Mouse (Mus musculus): ENCODE results near the gene Zfp410. TPM values are rescaled to one million over a fixed set of nuclear protein-coding genes. Genes with fewer than 3 reads are reported as not detected.
"Not testable (repeated sequence)": the region's sequence is repeated elsewhere in the genome, so short reads cannot be mapped to it uniquely, and the experiment has no call there.

Gene Zfp410
- total and polyA plus RNA-seq, 3 experiments = 45.5 to 189 (median 182) TPM

DNA sequence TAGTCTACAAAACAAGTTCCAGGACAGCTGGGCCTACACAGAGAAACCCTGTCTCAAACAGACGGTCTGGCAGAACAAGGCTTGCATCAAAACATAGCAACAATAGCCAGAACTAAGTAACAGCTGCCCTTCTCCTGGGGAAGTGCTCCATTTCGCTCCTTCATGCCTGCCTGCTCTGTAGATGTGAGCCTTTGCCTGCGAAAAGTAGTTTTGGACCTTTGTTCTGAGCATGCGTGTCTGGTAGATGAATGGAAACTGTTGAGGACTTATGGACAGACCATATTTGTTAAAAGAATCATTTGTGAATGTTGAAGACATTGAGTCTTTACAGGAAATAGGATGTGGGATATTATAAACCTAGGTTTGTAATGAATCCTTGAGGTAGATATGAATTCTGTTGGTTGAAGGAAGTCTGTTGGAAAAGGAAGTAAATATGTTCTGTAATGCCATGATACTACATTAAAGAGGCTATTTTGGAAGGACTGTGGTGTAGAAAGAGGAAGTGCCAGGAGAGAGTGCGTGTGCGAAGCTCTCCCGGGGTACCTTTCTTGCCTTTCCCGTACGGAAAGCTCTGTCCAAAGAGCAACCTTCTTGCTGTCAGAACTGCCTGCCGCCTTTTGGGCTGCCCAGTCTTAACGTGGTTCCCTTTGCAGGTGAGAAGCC is 20.4 kb downstream of the Zfp410 start (continued):
- TF ChIP-seq ZMIZ1 (IDR thresholded peaks at IDR 0.05; ENCODE audit: low read depth, low read length) = no peak
- no peak for TF ChIP-seq UBTF (IDR thresholded peaks at IDR 0.05; ENCODE audit: borderline replicate concordance, insufficient read depth, low read depth, low read length)

DNA sequence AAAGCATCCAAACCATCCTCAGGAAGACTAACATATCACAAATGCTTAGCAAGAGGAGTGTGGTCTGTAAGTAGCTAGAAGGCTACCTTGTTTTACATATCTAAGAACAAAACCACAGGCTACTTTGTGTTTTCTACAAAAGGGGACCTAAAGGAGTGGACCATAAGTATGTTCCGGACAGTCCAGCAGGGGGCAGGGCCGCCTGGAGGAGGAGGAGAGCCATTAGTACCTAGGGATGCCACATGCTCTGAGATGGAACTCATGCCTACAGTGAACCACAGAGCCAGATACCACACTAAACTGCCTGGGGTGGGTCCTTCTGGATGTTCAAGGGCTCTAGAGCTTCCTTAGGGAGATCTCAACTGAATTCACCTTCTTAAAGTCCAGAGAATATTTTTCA is 30.5 kb downstream of the Zfp410 start:
- TF ChIP-seq ZC3H11A (IDR thresholded peaks at IDR 0.05; ENCODE audit: low read depth, low read length) (peak; percentile 37), ETS1 (IDR thresholded peaks at IDR 0.05; ENCODE audit: low read depth, low read length) (no peak), CTCF (IDR thresholded peaks at IDR 0.05 in 2 of 3, conservative IDR thresholded peaks at IDR 0.05 in 1 of 3; ENCODE audit: control insufficient read depth in 1 of 3, insufficient read depth in 1 of 3, low read depth in 2 of 3, low read length in 3 of 3, poor library complexity in 1 of 3, severe bottlenecking in 1 of 3) (peak; percentile 36 to 57 (median 51)), SMC3 (IDR thresholded peaks at IDR 0.05; ENCODE audit: low read depth, low read length) (peak; percentile 50), RAD21 (IDR thresholded peaks at IDR 0.05; ENCODE audit: low read depth, low read length) (peak; percentile 48)
- no peaks in the 10 kb centered on the region for H3K9me3 ChIP-seq (replicated peaks; ENCODE audit: insufficient read depth, low read length)
- peak; percentile 43 for DNase-seq (ENCODE audit: low read depth, low spot score)
- no peak overlapping the region for H3K4me3 ChIP-seq (ENCODE audit: control insufficient read depth in 1 of 2, insufficient read depth in 1 of 2, low read depth in 2 of 2, low read length in 2 of 2)
- no peaks in the 10 kb centered on the region for H3K4me1 ChIP-seq (ENCODE audit: control insufficient read depth in 1 of 2, insufficient read depth in 2 of 2, low read length in 2 of 2)
- H3K79me2 ChIP-seq (ENCODE audit: control insufficient read depth, insufficient read depth, low read length, poor library complexity) = no peaks in the 10 kb centered on the region
- no peaks in the 10 kb centered on the region for H3K27me3 ChIP-seq (ENCODE audit: control insufficient read depth in 1 of 2, insufficient read depth in 2 of 2, low read length in 2 of 2)
- peaks cover 0 to 7% of the 10 kb centered on the region in 2 experiments; a peak in 2 of 4 replicates for H3K36me3 ChIP-seq (ENCODE audit: control insufficient read depth in 1 of 2, insufficient read depth in 2 of 2, low read length in 2 of 2)
- H3K9ac ChIP-seq (ENCODE audit: control insufficient read depth, low read depth, low read length, poor library complexity, severe bottlenecking) = no peak overlapping the region
- H3K27ac ChIP-seq (ENCODE audit: control insufficient read depth, low read depth, low read length) = no peak overlapping the region

DNA sequence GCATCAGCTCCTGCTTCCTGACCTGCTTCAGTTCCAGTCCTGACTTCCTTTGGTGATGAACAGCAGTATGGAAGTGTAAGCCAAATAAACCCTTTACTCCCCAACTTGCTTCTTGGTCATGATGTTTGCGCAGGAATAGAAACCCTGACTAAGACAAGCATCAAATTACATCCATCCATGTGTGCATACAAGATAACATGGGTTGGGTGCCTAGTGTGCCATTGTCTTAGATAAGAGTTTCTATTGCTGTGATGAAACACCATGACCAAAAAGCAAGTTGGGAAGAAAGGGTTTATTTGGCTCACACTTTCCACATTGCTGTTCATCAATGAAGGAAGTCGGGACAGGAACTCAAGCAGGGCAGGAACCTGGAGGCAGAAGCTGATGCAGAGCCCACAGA is 42.0 kb downstream of the Zfp410 start:
- peak; percentile 83 for DNase-seq (ENCODE audit: low read depth, low spot score)
- H3K4me3 ChIP-seq (ENCODE audit: control insufficient read depth in 1 of 2, insufficient read depth in 1 of 2, low read depth in 2 of 2, low read length in 2 of 2); H3K9ac ChIP-seq (ENCODE audit: control insufficient read depth, low read depth, low read length, poor library complexity, severe bottlenecking): not testable (repeated sequence)

More for the DNA sequence above, 42.0 kb downstream of the Zfp410 start:
- not testable (repeated sequence) for H3K27me3 ChIP-seq (ENCODE audit: control insufficient read depth in 1 of 2, insufficient read depth in 2 of 2, low read length in 2 of 2); H3K9me3 ChIP-seq (replicated peaks; ENCODE audit: insufficient read depth, low read length)
- H3K4me1 ChIP-seq (ENCODE audit: control insufficient read depth in 1 of 2, insufficient read depth in 2 of 2, low read length in 2 of 2) = peaks cover 13 to 26% of the 10 kb centered on the region in 2 experiments
- H3K36me3 ChIP-seq (ENCODE audit: control insufficient read depth in 1 of 2, insufficient read depth in 2 of 2, low read length in 2 of 2) = peaks cover 0 to 31% of the 10 kb centered on the region in 2 experiments; a peak in 2 of 4 replicates
- H3K27ac ChIP-seq (ENCODE audit: control insufficient read depth, low read depth, low read length) = peak overlapping the region; percentile 64
- peaks cover 14% of the 10 kb centered on the region for H3K79me2 ChIP-seq (ENCODE audit: control insufficient read depth, insufficient read depth, low read length, poor library complexity)
- TF ChIP-seq EP300 (IDR thresholded peaks at IDR 0.05; ENCODE audit: low read depth in 1 of 2, low read length in 2 of 2) (peak; percentile 86 to 87), MYC (IDR thresholded peaks at IDR 0.05; ENCODE audit: low read depth, low read length) (0 out of 2 replicates have a peak, but pooled peaks have one; percentile 39), ETS1 (IDR thresholded peaks at IDR 0.05; ENCODE audit: low read depth, low read length) (peak; percentile 85), SIN3A (IDR thresholded peaks at IDR 0.05; ENCODE audit: low read length) (peak; percentile 39), MAX (IDR thresholded peaks at IDR 0.05; ENCODE audit: low read length) (peak; percentile 31; the same call in 1 of the 2 replicates), BHLHE40 (IDR thresholded peaks at IDR 0.05; ENCODE audit: borderline replicate concordance, low read depth, low read length) (peak; percentile 45; the same call in 1 of the 2 replicates), RCOR1 (IDR thresholded peaks at IDR 0.05; ENCODE audit: low read depth, low read length) (peak; percentile 50; the same call in 1 of the 2 replicates), TCF12 (IDR thresholded peaks at IDR 0.05; ENCODE audit: low read depth, low read length) (peak; percentile 90), TAL1 (IDR thresholded peaks at IDR 0.05; ENCODE audit: low read length) (peak; percentile 89), TBP (IDR thresholded peaks at IDR 0.05; ENCODE audit: low read depth, low read length) (0 out of 2 replicates have a peak, but pooled peaks have one; percentile 43), GATA1 (IDR thresholded peaks at IDR 0.05; ENCODE audit: low read depth, low read length) (peak; percentile 91), MXI1 (IDR thresholded peaks at IDR 0.05; ENCODE audit: low read depth, low read length) (peak; percentile 35; the same call in 1 of the 2 replicates)

Data from MEL (cell line).